Mouse (Mus musculus) midbrain, postnatal 0 days (tissue): ENCODE measurements at regions not wholly inside any gene's neighbourhood (a gene's known extent, or its start where the extent isn't known, plus 50 kb on each side); places are given as distances from the start of the nearest gene placed in this dataset.

Experiments used
- ATAC-seq: fragments of 200-750 bp; cut with Nextera tagmentation; 2 replicates; pipeline ENCODE4 v1.8.0; 2017; ENCODE audit warnings: moderate number of reproducible peaks, mild to moderate bottlenecking, moderate TSS enrichment, moderate library complexity; ENCODE audit not compliant: low FRiP score
- DNase-seq: peaks from one replicate; pipeline ENCODE4 v3.0.0-alpha.2; 2015; ENCODE audit warnings: low spot score
- H3K27ac ChIP-seq: fragments of 300-500 bp; sonication (generic); 2 replicates; pipeline ENCODE4 v1.5.1; 2014; ENCODE audit warnings: low read depth, mild to moderate bottlenecking, low read length, mixed read lengths
- H3K27me3 ChIP-seq: fragments of 300-500 bp; sonication (generic); 2 replicates; pipeline ENCODE4 v1.6.1; 2014; ENCODE audit warnings: low read length, control low read depth, mixed read lengths; ENCODE audit not compliant: insufficient read depth
- H3K36me3 ChIP-seq: fragments of 300-500 bp; sonication (generic); 2 replicates; pipeline ENCODE4 v1.6.1; 2014; ENCODE audit warnings: low read length, control low read depth, mixed read lengths; ENCODE audit not compliant: insufficient read depth
- H3K4me1 ChIP-seq: fragments of 300-500 bp; sonication (generic); 2 replicates; pipeline ENCODE4 v1.6.1; 2014; ENCODE audit warnings: mild to moderate bottlenecking, control low read depth, antibody characterized with exemption, low read length, mixed read lengths; ENCODE audit not compliant: insufficient read depth
- H3K4me2 ChIP-seq: fragments of 300-500 bp; sonication (generic); 2 replicates; pipeline ENCODE4 v1.6.1; 2014; ENCODE audit warnings: low read depth, mild to moderate bottlenecking, low read length, mixed read lengths; ENCODE audit not compliant: poor library complexity, severe bottlenecking
- H3K4me3 ChIP-seq: fragments of 300-500 bp; sonication (generic); 2 replicates; pipeline ENCODE4 v1.5.1; 2014; ENCODE audit warnings: low read depth, mild to moderate bottlenecking, low read length, moderate library complexity
- H3K9ac ChIP-seq: fragments of 300-500 bp; sonication (generic); replicated peaks from 2 replicates; pipeline ENCODE4 v1.6.1; 2014; ENCODE audit warnings: mild to moderate bottlenecking, low read length, moderate library complexity, mixed read lengths; ENCODE audit not compliant: poor library complexity, severe bottlenecking
- H3K9me3 ChIP-seq: fragments of 300-500 bp; sonication (generic); 2 replicates; pipeline ENCODE4 v1.6.1; 2016; ENCODE audit warnings: low read length, control low read depth
- CTCF ChIP-seq: IDR thresholded peaks from 2 replicates; pipeline ENCODE4 v1.5.1; 2016; ENCODE audit warnings: antibody characterized with exemption, mild to moderate bottlenecking
- WGBS: fragments of 180-500 bp; shearing (Covaris S2); extraction: QIAGEN DNeasy Blood & Tissue Kit; methylation state at CpG from one replicate; pipeline ENCODE4 v1.1.7; 2014; 5-methylcytosine and 5-hydroxymethylcytosine counted together

- Histone ChIP-seq H3K4me1 (no peaks in the 10 kb centered on the region), H3K9me3 (no peaks in the 10 kb centered on the region), H3K36me3 (no peaks in the 10 kb centered on the region), H3K9ac (no peak overlapping the region), H3K27me3 (no peaks in the 10 kb centered on the region), H3K27ac (no peak overlapping the region), H3K4me2 (no peak overlapping the region), H3K4me3 (no peak overlapping the region)
- 90% methylated on average over 4 of the region's 4 CpGs for WGBS
- DNase-seq (no peak), ATAC-seq (no peak)
- no peak for TF ChIP-seq CTCF
These were observed 336.6 kb downstream of the Tmem182 start for GRCm38 (mm10) chr1:41141992-41142391.

DNA sequence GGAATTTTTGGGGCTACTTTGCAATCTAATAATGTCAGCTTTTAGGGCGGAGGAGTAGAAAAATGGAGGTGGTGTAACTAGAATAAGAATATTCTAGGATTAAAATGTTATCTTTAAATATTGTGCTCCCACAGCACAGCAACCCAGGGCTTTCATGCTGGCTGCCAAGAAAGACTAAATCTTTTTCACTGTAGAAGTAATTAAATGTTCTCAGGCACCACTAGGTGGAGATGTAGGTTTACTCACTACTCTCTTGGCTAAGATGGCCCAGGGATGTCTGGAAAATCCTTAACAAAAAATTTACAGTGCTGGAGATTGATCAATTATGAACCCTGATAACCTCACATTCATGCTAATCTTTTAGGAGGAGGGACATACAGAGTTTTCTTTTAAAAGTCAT is 347.1 kb downstream of the Tmem182 start:
- H3K9ac ChIP-seq: no peak overlapping the region
- no peaks in the 10 kb centered on the region for H3K27me3 ChIP-seq
- no peaks in the 10 kb centered on the region for H3K9me3 ChIP-seq
- H3K4me2 ChIP-seq: no peak overlapping the region
- 25% methylated on average over 1 of the region's 1 CpGs for WGBS
- no peak for ATAC-seq
- no peak overlapping the region for H3K4me3 ChIP-seq
- H3K36me3 ChIP-seq: no peaks in the 10 kb centered on the region
- no peaks in the 10 kb centered on the region for H3K4me1 ChIP-seq
- no peak overlapping the region for H3K27ac ChIP-seq
- DNase-seq: peak; percentile 93
- TF ChIP-seq CTCF: peak; percentile 90

- H3K9ac ChIP-seq: no peak overlapping the region
- no peaks in the 10 kb centered on the region for H3K4me1 ChIP-seq
- no peaks in the 10 kb centered on the region for H3K27me3 ChIP-seq
- 43% methylated on average over 14 of the region's 14 CpGs for WGBS
- H3K4me2 ChIP-seq: no peak overlapping the region
- DNase-seq (peak; percentile 21), ATAC-seq (no peak)
- H3K27ac ChIP-seq: no peak overlapping the region
- H3K36me3 ChIP-seq: no peaks in the 10 kb centered on the region
- no peak overlapping the region for H3K4me3 ChIP-seq
- no peak for TF ChIP-seq CTCF
- no peaks in the 10 kb centered on the region for H3K9me3 ChIP-seq
These were observed 348.0 kb downstream of the Tmem182 start for GRCm38 (mm10) chr1:41153174-41153999.

DNA sequence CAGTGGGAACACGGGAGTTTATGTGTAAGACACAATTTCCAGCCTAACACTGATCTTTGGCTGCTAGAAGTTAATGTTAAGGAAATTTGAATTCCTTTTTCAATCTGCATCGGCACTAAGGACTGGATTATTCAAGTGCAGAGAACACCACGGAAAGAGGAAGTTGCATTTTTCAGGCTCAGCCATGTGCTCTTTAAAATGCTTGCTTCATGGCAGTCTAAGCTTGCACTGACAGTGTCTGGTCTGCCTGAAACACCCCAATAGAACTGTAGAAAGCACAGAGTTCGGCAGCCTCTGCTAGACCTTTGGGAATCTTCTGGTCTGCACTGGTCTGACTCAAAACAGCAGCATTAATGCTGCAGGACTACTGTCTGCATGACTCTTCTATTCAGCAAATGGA is 348.8 kb downstream of the Tmem182 start:
- H3K27ac ChIP-seq: no peak overlapping the region
- H3K9me3 ChIP-seq: no peaks in the 10 kb centered on the region
- H3K27me3 ChIP-seq: no peaks in the 10 kb centered on the region
- no peak overlapping the region for H3K4me2 ChIP-seq
- no peak overlapping the region for H3K4me3 ChIP-seq
- no peak overlapping the region for H3K9ac ChIP-seq
- ATAC-seq (no peak), DNase-seq (no peak)
- 34% methylated on average over 4 of the region's 4 CpGs for WGBS
- no peaks in the 10 kb centered on the region for H3K4me1 ChIP-seq
- TF ChIP-seq CTCF: no peak
- no peaks in the 10 kb centered on the region for H3K36me3 ChIP-seq

- Histone ChIP-seq H3K4me3 (no peak overlapping the region), H3K9me3 (no peaks in the 10 kb centered on the region), H3K4me1 (no peaks in the 10 kb centered on the region), H3K9ac (no peak overlapping the region), H3K4me2 (peak overlapping the region; percentile 40), H3K36me3 (no peaks in the 10 kb centered on the region), H3K27ac (no peak overlapping the region), H3K27me3 (no peaks in the 10 kb centered on the region)
- 25% methylated on average over 10 of the region's 10 CpGs for WGBS
- TF ChIP-seq CTCF: no peak
- DNase-seq: peak; percentile 26
- no peak for ATAC-seq
These were observed 351.5 kb downstream of the Tmem182 start for GRCm38 (mm10) chr1:41156946-41157345.

DNA sequence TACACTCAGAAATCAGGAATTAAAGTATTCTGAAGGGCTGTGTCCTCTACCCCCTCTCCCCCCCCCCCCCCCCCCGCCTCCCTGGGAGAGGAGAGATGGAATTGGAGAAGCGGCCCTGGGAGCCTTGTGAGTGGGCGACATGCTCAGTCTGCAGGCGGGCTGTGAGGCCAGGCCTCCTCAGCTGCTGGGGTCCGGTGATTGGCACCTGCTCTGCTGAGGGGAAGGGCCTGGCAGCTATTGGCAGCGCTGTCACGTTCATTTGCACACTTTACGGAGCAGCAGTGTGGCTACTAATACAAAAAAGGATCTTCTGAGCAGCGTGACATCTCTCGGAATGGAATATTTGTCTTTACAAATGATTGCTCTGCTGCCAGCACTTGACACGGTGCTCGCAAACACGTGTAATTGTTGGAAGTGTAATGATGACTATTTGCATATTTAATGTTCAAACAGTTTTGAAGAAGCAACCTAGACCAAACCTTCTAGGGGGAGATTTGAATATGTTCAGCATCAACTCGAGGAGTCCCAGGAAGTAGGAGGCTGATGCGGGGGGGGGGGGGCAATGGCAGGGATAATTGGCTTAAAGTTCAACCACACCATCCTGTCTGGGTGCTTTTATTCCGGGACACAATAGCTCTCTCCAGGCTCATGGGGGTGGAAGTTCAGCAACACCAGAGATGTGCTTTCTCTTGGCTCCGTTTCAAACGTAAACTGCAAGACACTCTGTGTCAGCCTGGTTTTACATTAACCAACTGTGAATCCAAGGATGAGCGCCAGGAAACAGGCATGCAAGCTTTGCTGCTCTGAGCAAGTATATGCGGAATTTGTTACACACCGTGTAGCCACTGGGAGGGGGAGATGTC is 352.5 kb downstream of the Tmem182 start:
- WGBS: 7% methylated on average over 20 of the region's 21 CpGs
- Histone ChIP-seq H3K4me3 (peak overlapping the region; percentile 18), H3K36me3 (no peaks in the 10 kb centered on the region), H3K9ac (no peak overlapping the region), H3K27ac (0 out of 2 replicates have a peak overlapping the region, but pooled peaks have one; percentile 32), H3K4me2 (peak overlapping the region; percentile 40), H3K9me3 (no peaks in the 10 kb centered on the region), H3K27me3 (no peaks in the 10 kb centered on the region), H3K4me1 (no peaks in the 10 kb centered on the region)
- TF ChIP-seq CTCF: no peak
- DNase-seq (peak; percentile 79), ATAC-seq (peak; percentile 92)
